In genomic region chr14:76778541-76779399, GRCm38 (mm10) we compare ENCODE assay signal across 7 mouse cellular contexts.
DNase-seq lines count a peak whose midpoint lies in the region; ATAC-seq and TF ChIP-seq lines count a peak whose summit lies in the region.

No protein-coding gene starts in this region.

- TF ChIP-seq POLR2A in olfactory bulb, adult 2 months (IDR thresholded peaks at IDR 0.05; ENCODE audit: insufficient read depth, low read depth, low read length) = no peak

- H3K4me3 ChIP-seq in neural tube, embryonic 15.5 days (replicated peaks) = no peak overlapping the region
- no peak overlapping the region for H3K4me3 ChIP-seq in olfactory bulb, adult 2 months (ENCODE audit: insufficient read depth, low read depth, low read length)

- no peak for ATAC-seq in neural tube, embryonic 15.5 days (ENCODE audit: low FRiP score)

- WGBS in neural tube, embryonic 15.5 days = 57% methylated on average over 9 of the region's 9 CpGs
- 24% methylated on average over 9 of the region's 9 CpGs for WGBS in olfactory bulb, adult 2 months

- no peaks in the 10 kb centered on the region for H3K27me3 ChIP-seq in neural tube, embryonic 15.5 days (replicated peaks)

- peaks cover 19% of the 10 kb centered on the region for H3K4me1 ChIP-seq in neural tube, embryonic 15.5 days
- H3K4me1 ChIP-seq in olfactory bulb, adult 2 months (ENCODE audit: control insufficient read depth, insufficient read depth, low read length) = peaks cover 10% of the 10 kb centered on the region

- no peak for DNase-seq in neural tube, embryonic 10.5 days (ENCODE audit: extremely low spot score, low spot score)
- DNase-seq in frontal cortex, adult 2 months (ENCODE audit: extremely low spot score in 1 of 2, low spot score in 1 of 2) = peak; percentile 84 to 86
- peak; percentile 65 to 73 for DNase-seq in layer of hippocampus, adult 8-10 months (ENCODE audit: low spot score in 2 of 2)
- DNase-seq in urinary bladder, postnatal 36 days (ENCODE audit: low spot score in 2 of 2) = no peak
- DNase-seq in testis, postnatal 10 days (ENCODE audit: low spot score) = no peak

- H3K36me3 ChIP-seq in neural tube, embryonic 15.5 days = no peaks in the 10 kb centered on the region

- TF ChIP-seq CTCF in olfactory bulb, adult 2 months (IDR thresholded peaks at IDR 0.05; ENCODE audit: insufficient read depth, low read depth, low read length) = no peak

- H3K4me2 ChIP-seq in neural tube, embryonic 15.5 days = no peak overlapping the region

- H3K9ac ChIP-seq in neural tube, embryonic 15.5 days (replicated peaks) = no peak overlapping the region

- peak overlapping the region; percentile 41; the same call in 1 of the 2 replicates for H3K27ac ChIP-seq in neural tube, embryonic 15.5 days (replicated peaks)
- peak overlapping the region; percentile 91 for H3K27ac ChIP-seq in olfactory bulb, adult 2 months (ENCODE audit: insufficient read depth, low read depth, low read length)

- no peaks in the 10 kb centered on the region for H3K9me3 ChIP-seq in neural tube, embryonic 15.5 days (replicated peaks)

Comparison
In these comparisons a context has a peak if more than half of its experiments do, and no peak if none do; other contexts are left out.
1. DNase-seq: peak in frontal cortex, adult 2 months (2 of 2) and layer of hippocampus, adult 8-10 months (2 of 2); none in neural tube, embryonic 10.5 days (single experiment), urinary bladder, postnatal 36 days (0 of 2) and testis, postnatal 10 days (single experiment).